Mouse (Mus musculus) erythroblast, adult 5-6 weeks (primary cell): ENCODE data around the gene Scd2. TPM values are rescaled to one million over a fixed set of nuclear protein-coding genes. Genes with fewer than 3 reads are reported as not detected.
A peak's percentile ranks its signal among the peaks of the same experiment; 100 is the strongest.
"Not testable (repeated sequence)": the region's sequence is repeated elsewhere in the genome, so short reads cannot be mapped to it uniquely, and the experiment has no call there.

Experiments
- ATAC-seq: replicated peaks from 2 replicates; pipeline ENCODE4 v1.8.0; 2016; ENCODE audit warnings: moderate number of reproducible peaks, mild to moderate bottlenecking, moderate TSS enrichment, inconsistent platforms; ENCODE audit not compliant: poor library complexity, low FRiP score, severe bottlenecking
- total RNA-seq, 2 experiments: library from RNA; stranded (forward) in 1 of 2; stranded (reverse) in 1 of 2; fragments of 150-400 nt in 1 of 2; fragments of 200-764, 138-1000 nt in 1 of 2; gene quantifications; 2 replicates each; pipeline versions ENCODE4 v1.2.3 to v1.2.4; 2015 to 2017; ENCODE audit warnings: low replicate concordance in 2 of 2

Scd2 gene
- 11.3 and 16.7 TPM in 2 replicates for total RNA-seq (2015; ENCODE audit: low replicate concordance)
- total RNA-seq (2017; ENCODE audit: low replicate concordance), result 17.3 and 20.9 TPM in 2 replicates

DNA sequence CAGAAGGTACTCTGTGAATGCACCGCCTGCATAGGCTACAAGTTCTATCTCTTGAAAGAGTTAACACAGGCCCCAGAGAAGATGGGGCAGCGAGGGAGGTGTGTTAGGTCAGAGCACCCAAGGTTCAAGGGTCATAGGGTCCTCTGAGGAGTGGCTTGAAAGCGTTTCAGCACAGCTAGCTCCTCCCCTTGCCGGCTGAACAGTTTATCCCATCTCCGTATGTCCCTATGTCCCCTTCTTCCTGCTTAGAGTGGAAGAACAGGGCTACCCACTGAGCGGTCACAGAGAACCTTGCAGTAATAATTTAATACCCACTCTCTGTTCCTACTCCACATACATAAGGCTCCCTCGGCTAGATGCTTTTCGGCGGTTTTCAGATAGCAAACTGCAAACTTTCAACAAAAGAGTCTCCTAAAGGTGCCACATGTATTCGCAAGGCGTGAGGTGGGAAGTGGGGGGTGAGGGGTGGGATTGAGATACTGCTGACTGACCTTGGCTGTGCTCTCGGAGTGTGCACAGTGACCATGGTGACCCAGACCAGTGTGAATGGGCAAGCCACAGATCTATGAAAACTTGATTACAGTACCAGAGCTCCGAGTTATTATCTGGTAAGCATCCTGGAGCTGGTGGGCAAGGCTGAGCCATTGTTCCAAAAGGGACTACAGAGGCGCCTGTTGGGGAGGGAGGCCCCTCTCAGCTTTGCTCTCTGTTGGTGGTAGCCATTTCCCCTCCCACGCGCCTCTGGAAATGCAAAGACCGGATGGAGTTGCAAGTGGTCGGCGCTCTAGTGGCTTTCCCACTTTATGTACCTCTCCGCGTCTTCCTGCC is at the start of gene Scd2:
Scd2 (plus strand) TSS at position 734 of the 828 bp plus-strand sequence.
- no peak for ATAC-seq

DNA sequence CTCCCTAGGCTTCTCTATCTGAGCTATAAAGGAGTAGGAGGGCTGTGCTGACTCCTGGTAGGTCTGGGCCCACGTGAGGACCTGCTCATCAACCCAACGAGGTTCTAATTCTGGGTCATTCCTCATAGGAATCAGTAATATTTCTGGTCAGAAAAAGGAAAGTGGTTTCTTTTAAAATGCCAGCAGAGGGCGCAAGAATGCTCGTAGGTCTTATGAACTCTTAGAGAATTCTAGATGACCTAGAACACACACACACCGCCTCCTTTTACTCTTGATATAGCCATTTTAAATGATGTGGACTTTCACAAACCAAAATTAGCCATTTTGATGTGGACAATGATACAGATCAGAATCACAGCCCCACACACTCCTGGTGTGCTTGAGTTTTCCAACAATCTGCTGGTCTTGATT is 47.7 kb upstream of the Scd2 start:
- ATAC-seq, result no peak

DNA sequence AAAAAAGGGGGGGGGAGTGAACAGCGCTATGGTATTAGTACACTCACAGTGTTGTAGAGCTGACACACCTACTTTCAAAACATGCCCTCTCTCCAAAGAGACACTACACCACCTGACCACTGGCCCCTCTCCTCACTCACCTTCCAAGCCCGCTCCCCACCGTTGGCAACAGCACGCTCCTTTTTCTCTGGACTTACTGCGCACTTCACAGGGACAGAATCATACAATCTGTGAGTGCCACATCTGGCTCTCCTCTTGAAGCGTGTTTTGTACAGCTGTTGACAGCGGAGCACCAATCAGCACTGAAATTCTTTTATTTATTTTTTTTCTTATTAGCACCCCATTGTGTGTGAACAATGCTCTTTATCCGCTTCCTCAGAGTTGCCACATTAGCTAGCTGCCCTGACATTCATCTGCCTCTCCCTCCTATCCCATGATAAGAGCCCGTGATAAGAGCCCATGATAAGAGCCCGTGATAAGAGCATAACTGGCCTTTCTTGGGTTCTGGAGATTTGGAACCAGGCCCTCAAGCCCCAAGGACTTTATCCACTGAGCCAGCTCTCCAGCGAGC is 47.0 kb upstream of the Scd2 start:
- no peak for ATAC-seq

DNA sequence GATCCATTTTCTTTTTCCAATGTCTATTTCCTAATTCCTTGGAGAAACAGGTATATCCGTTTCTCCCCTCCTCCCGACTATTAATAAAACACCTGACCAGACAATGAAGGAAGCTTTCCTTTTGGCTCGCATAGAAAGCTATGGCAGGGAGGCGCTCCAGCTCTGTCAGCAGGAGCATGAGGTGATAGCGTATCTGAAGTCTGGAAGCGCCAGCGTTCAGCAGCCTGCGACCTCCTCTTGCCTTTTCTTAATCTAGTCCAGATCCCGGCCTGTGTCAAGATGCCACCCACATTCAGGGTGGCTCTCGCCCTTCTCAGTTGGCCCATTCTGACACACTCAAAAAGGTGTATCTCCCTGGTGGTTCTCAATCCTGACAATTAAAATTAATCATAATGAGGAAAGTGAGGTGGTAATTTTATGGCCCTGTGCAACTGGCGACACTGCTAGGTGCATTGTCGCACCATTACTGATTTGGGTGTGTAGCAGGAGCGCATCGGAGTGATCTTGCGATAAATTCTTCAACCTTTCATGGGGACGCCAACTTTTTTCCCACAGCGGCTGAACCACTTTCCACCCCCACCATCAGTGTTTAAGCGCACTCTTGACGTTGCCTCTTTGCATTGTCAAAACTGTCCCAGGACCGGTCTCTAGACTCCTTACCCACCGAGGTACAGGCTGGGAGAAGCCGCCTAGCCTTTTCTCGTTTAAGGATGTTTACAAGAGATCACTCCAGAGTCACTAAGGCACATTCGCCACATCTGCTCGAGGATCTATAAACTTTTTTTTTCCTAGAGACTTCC is 46.0 kb upstream of the Scd2 start:
- ATAC-seq, result peak; percentile 14; the same call in 1 of the 2 replicates

DNA sequence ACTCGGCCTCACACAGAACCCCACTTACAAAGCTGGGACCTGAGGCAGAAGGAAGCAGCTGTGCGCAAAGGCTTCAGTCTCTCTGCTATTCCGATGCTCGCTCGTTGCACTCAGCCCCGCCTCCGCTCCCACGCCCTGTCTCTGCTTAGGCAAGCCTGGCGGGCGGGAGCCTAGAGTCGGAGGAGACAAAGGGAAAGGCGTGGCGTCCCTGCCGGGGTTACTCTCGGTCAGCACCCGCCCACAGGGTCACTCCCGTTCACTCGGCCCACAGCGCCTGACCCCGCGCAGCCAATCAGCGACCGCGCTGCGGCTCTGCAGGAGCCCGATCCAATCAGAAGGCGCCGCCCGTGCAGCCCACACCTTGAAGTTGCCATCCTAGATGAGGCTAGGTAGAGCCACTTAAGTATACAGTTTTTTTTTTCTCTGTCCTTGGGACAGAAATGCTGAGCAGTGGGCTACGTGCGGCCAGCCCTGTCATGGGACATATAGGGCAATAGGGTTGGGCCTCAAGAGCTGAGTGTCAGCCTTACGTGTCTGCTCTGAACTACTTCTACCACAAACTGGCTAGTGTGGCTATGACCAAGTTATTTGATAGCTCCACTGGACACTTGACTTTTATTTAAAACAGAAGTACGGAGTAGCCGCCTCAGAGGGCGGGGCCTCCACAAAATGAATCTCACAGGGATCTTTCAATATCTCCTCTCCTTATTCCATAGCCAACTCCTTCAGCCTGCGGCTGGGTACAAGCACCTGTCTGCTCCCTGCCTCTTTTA is 45.2 kb upstream of the Scd2 start:
- peak; percentile 96 for ATAC-seq

DNA sequence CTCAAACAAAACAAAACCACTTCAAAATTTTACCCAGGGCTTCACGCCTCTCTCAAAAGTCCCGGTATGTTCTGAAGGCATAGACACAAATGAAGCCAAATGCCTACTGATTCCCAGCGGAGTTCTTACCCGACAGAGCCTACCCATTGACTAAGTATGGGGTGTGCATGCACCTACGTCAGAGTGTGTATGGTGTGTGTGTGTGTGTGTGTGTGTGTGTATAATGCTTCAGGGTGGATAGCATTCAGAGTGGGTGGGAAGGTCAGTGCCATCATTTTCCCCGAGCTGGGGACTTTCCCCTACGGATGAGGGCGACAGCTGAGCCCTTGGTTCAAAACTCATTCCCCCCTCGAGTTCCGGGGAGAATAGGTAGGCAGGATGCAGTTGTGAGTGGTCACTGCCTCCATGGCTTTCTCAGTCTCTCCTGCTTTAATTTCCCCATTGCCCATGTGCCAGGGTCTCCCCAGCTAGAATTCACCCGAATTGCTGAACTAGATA is 44.6 kb upstream of the Scd2 start:
- no peak for ATAC-seq

DNA sequence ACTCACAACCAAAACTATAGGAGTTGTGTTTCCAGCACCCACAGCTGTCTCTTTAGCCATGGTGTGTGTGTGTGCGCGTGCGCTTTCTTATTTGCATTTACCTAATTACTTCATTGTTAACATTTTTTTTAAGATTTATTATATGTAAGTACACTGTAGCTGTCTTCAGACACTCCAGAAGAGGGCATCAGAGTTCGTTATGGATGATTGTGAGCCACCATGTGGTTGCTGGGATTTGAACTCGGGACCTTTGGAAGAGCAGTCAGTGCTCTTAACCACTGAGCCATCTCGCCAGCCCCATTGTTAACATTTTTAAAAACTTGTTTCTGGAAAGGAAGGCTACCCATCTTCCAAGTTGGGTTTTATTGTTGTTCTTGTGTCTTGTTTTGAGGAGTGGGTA is 42.3 kb upstream of the Scd2 start:
- ATAC-seq, result not testable (repeated sequence)

DNA sequence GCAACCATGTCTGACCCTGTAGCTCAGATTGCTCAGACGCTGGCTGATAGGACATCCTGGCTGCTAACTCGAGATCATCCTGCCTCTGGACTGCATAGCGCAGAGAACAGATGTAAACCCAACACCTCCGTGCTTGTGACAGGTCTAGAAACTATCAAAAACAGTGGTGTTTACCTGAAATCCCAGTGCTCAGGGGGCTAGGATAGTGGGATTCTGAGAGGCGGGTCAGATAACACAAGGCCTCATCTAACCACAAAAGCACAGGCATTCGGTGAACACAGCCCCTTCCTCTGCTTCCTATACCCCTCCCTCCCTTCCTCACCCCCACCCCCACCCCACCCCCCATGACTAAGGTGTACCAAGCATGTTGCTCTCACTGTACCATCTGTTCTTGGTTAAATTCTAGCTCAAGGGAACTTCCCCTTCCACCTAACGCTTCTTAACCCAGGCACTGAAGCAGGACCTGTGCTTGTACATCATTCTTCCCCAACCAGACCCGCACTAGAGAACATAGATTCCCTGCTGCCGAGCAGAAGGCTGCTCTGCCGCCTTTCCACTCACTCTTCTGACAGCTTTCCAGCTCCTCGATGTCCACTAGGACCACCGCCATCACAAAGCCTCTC is 41.4 kb upstream of the Scd2 start:
- ATAC-seq, result no peak

DNA sequence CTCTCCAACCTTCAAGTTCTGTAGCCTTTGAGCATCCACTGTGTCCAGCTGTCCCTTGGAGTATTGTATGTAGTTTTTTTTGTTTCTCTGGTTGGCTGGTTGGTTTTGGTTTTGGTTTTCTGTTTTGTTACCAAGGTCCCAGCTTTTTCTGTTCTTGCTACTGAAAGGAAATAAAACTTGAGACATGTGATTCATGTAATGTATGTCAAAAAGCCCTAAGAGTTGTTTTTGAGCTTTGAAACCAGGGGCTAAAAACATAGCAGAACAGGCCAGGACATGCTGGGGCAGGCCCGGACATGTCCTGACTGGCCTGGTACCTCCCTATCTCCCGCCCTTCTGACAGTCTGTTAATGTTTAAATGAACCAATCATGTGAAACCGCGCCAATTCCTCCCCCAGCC is 39.4 kb upstream of the Scd2 start:
- not testable (repeated sequence) for ATAC-seq

DNA sequence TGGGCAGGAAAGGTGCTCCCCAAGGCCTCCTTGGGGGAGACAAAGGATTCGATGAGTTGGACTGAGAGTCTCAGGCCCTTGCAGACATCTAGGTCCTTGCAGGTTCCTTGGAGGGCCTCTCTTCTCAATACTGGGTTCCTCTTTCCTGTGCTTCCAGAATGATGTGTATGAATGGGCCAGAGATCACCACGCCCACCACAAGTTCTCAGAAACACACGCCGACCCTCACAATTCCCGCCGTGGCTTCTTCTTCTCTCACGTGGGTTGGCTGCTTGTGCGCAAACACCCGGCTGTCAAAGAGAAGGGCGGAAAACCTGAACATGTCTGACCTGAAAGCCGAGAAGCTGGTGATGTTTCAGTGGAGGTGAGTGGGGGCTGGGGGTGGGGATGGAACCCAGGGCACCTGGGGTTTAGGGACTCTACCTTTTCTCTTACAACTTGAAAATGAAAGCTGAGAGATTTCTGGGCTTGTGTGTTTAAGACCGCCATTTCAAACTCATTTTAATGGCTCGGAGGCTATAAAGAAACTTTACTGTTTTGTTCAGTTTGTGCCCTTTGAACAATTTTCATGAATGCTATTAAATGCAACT is 36.0 kb upstream of the Scd2 start:
- ATAC-seq, result no peak

DNA sequence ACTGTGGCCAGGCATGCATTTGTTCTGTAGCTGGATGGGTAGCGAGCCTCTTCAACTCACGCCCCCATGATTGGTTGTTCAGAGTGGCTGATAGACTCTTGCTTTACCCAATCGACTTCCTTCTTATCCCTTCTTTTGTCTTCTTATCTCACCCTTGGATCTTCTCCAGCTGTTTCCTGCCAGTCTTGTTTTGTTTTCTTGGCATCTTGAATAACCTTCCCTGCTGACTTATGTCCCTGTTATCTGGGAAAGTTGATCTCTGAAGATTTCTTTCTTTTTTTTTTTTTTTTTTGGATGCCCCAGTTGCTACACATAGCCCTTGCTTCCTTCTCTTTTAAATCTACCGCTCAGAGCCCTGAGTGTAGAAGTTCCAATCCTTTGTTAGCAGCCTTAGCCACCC is 34.0 kb upstream of the Scd2 start:
- ATAC-seq, result no peak

DNA sequence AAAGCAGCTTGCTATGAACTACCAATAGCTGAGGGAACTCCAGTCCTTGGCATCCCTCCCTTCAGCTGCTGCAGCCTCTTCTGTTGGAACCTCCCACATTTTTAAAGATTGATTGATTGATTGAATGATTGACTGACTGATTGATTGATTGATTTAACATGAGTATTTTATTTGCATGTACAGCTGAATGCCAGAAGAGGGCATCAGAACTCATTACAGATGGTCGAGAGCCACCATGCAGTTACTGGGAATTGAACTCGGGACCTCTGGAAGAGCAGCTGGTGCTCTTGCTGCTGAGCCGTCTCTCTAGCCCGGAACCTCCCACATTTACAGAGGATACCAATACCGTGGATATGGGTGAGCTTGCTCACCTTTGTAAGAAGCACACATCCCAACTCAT is 33.0 kb upstream of the Scd2 start:
- ATAC-seq, result no peak

DNA sequence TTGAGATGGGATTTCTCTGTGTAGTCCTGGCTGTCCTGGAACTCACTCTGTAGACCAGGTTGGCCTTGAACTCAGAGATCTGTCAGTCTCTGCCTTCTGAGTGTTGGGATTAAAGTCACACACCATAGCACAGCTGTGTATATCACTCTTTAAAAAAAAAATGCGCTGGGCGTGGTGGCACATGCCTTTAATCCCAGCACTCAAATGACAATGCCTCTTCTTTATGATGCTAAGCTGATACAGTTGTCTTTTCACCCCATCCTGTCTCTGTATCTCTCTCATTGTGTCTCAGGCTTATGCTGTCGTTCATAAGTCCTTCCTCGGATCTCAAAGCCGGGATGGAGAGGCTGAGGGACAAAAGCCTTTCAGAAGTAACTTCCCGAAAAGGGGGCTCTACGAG is 31.7 kb upstream of the Scd2 start:
- no peak for ATAC-seq

DNA sequence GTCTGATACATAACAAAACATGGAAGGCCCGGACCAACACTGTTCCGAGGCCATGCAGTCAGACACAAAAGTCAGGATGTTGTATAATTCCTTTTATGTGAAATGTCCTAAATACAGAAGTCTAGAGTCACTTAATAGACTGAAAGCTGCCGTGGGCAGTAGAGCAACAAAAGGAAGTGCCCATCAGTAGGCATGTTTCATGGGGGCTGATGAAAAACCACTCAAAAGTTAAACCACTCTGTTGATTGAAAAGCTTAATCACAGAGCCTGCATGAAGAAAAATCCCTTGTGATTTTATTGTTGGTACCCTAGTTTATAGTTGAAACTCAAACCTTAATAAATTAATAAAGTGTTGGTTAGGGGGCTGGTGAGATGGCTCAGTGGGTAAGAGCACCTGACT is 29.9 kb upstream of the Scd2 start:
- ATAC-seq, result no peak

DNA sequence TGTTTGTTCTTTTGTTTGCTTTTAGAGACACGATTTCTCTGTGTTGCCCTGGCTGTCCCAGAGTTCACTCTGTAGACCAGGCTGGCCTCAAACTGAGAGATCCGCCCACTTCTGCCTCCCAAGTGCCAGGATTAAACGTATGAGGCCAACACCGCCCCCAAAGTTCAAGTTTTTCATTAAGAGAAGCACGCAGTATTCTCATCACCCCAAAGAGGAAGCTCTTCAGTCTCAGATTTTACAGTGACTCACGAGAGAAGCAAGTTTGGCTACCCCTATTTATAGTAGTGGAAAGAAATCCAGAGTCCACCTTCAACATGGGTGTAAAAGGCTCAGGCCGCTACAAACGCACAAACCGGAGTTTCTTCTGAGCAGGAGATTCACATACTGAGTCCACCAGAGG is 29.2 kb upstream of the Scd2 start:
- ATAC-seq, result no peak

DNA sequence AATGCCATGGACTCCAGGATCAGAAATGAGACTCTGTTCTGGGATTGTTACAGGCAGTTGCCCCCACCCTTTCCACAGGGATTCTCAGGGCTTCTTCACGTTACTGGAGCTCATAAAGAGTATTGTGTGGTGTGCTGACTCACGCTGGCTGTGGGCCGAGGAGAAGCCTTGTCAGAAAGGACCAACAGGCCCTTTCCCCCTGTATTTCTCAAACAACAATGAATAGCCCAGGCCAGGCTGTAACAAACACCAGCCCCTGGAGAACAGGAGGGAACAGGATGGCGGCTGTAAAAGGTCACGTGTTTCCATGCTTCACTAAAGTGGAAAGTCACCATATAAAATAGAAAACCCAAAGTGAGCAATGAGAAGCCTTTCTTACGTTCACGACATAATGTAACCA is 28.2 kb upstream of the Scd2 start:
- no peak for ATAC-seq

DNA sequence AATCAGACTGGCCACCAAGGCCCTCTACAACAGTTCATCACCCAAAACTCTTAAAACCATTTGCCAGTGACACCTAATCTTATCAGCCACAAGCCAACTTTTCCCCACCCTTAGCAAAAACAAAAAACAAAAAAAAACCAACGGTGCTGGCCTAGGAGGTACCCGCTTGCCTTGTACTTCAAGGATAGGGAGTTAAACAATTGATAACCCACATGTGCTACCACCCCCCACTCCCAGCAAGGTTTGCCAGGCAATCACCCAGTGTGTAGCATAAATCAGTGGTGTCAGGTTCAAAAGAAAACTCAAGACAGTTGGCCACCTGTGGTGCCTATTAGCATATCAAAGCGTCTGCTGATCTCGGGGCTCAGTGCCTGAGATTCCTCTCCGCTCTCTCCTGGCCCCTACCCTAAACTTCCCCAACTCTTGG is 27.6 kb upstream of the Scd2 start:
- ATAC-seq, result no peak

DNA sequence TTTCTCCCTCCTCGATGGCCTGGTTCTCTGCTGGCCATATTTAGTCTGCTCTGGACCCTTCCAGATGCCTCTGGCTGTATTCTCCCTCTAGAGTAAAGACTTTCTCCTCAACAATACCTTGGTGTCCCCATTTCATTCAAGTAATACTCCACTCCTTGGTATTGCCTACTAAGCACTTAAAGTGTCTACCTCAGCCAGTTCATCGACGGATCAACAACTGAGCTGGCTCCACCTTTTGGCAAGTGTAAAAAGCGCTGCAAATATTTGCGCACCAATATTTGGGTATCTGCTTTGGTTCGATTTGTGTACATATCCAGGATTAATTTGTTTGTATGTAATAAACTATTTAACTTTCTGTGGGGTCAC is 27.0 kb upstream of the Scd2 start:
- ATAC-seq, result 0 out of 2 replicates have a peak, but pooled peaks have one; percentile 41
